Mouse (Mus musculus): ENCODE data around the gene Pik3c2b. TPM values are rescaled to one million over a fixed set of nuclear protein-coding genes. Genes with fewer than 3 reads are reported as not detected.

Pik3c2b gene
- 6.3 and 9.1 TPM in 2 replicates for polyA plus RNA-seq (2014; fragmentation: Nextera tagmentation; extraction: Ambion mirVana)

GRCm38 (mm10) chr1:133045011-133045860, at the start of gene Pik3c2b:
Gene Pik3c2b (plus strand): TSS chr1:133045667.
- H3K9me3 ChIP-seq (ENCODE audit: control insufficient read depth, low read length) = no peaks in the 10 kb centered on the region
- no peaks in the 10 kb centered on the region for H3K36me3 ChIP-seq (ENCODE audit: control insufficient read depth, insufficient read depth, low read length)
- peak within 1 kb of the TSS; percentile 86 for H3K4me3 ChIP-seq (ENCODE audit: low read length)
- peak within 1 kb of the TSS; percentile 63; the same call in 1 of the 2 replicates for H3K27ac ChIP-seq (ENCODE audit: low read depth, low read length)
- no peak for ATAC-seq (ENCODE audit: low FRiP score, low TSS enrichment)
- peaks cover 13% of the 10 kb centered on the region; the same call in 1 of the 2 replicates for H3K4me1 ChIP-seq (ENCODE audit: control insufficient read depth, insufficient read depth, low read length)
- WGBS = 3% methylated on average over 15 of the region's 15 CpGs
- peak within 1 kb of the TSS; percentile 97 for H3K4me2 ChIP-seq (replicated peaks; ENCODE audit: low read depth, low read length)
- H3K9ac ChIP-seq (ENCODE audit: low read depth, low read length) = peak within 1 kb of the TSS; percentile 85
- H3K27me3 ChIP-seq (ENCODE audit: control insufficient read depth, insufficient read depth, low read length) = 0 out of 2 replicates have a peak, but pooled peaks cover 3% of the 10 kb centered on the region

- Histone ChIP-seq H3K4me2 (replicated peaks; ENCODE audit: low read depth, low read length) (no peak overlapping the region), H3K27me3 (ENCODE audit: control insufficient read depth, insufficient read depth, low read length) (no peaks in the 10 kb centered on the region), H3K36me3 (ENCODE audit: control insufficient read depth, insufficient read depth, low read length) (peaks cover 84% of the 10 kb centered on the region), H3K9ac (ENCODE audit: low read depth, low read length) (no peak overlapping the region), H3K4me3 (ENCODE audit: low read length) (no peak overlapping the region), H3K9me3 (ENCODE audit: control insufficient read depth, low read length) (no peaks in the 10 kb centered on the region), H3K4me1 (ENCODE audit: control insufficient read depth, insufficient read depth, low read length) (no peaks in the 10 kb centered on the region), H3K27ac (ENCODE audit: low read depth, low read length) (no peak overlapping the region)
- no peak for ATAC-seq (ENCODE audit: low FRiP score, low TSS enrichment)
- 94% methylated on average over 6 of the region's 6 CpGs for WGBS
These were observed 45.1 kb upstream of the Pik3c2b start for GRCm38 (mm10) chr1:133000347-133000746.

GRCm38 (mm10) chr1:133006571-133006970, 38.9 kb upstream of the Pik3c2b start:
- 76% methylated on average over 3 of the region's 3 CpGs for WGBS
- H3K4me2 ChIP-seq (replicated peaks; ENCODE audit: low read depth, low read length) = no peak overlapping the region
- H3K27me3 ChIP-seq (ENCODE audit: control insufficient read depth, insufficient read depth, low read length) = no peaks in the 10 kb centered on the region
- peaks cover 65% of the 10 kb centered on the region for H3K36me3 ChIP-seq (ENCODE audit: control insufficient read depth, insufficient read depth, low read length)
- H3K27ac ChIP-seq (ENCODE audit: low read depth, low read length) = no peak overlapping the region
- no peaks in the 10 kb centered on the region for H3K4me1 ChIP-seq (ENCODE audit: control insufficient read depth, insufficient read depth, low read length)
- ATAC-seq (ENCODE audit: low FRiP score, low TSS enrichment) = no peak
- H3K9ac ChIP-seq (ENCODE audit: low read depth, low read length) = no peak overlapping the region
- H3K9me3 ChIP-seq (ENCODE audit: control insufficient read depth, low read length) = no peaks in the 10 kb centered on the region
- no peak overlapping the region for H3K4me3 ChIP-seq (ENCODE audit: low read length)

GRCm38 (mm10) chr1:133011955-133012841, 33.3 kb upstream of the Pik3c2b start:
- Histone ChIP-seq H3K4me2 (replicated peaks; ENCODE audit: low read depth, low read length) (no peak overlapping the region), H3K9me3 (ENCODE audit: control insufficient read depth, low read length) (no peaks in the 10 kb centered on the region)

GRCm38 (mm10) chr1:133013331-133013730, 32.1 kb upstream of the Pik3c2b start:
- ATAC-seq (ENCODE audit: low FRiP score, low TSS enrichment) = no peak
- Histone ChIP-seq H3K36me3 (ENCODE audit: control insufficient read depth, insufficient read depth, low read length) (peaks cover 61% of the 10 kb centered on the region), H3K27me3 (ENCODE audit: control insufficient read depth, insufficient read depth, low read length) (no peaks in the 10 kb centered on the region)

More at GRCm38 (mm10) chr1:133011955-133012841, 33.3 kb upstream of the Pik3c2b start:
- Histone ChIP-seq H3K27ac (ENCODE audit: low read depth, low read length) (no peak overlapping the region), H3K4me1 (ENCODE audit: control insufficient read depth, insufficient read depth, low read length) (no peaks in the 10 kb centered on the region), H3K27me3 (ENCODE audit: control insufficient read depth, insufficient read depth, low read length) (no peaks in the 10 kb centered on the region), H3K36me3 (ENCODE audit: control insufficient read depth, insufficient read depth, low read length) (peaks cover 59% of the 10 kb centered on the region), H3K9ac (ENCODE audit: low read depth, low read length) (no peak overlapping the region), H3K4me3 (ENCODE audit: low read length) (no peak overlapping the region)
- ATAC-seq (ENCODE audit: low FRiP score, low TSS enrichment) = no peak
- WGBS = 82% methylated on average over 12 of the region's 13 CpGs

GRCm38 (mm10) chr1:133014196-133014595, 31.3 kb upstream of the Pik3c2b start:
- H3K9ac ChIP-seq (ENCODE audit: low read depth, low read length) = no peak overlapping the region
- WGBS = 97% methylated on average over 1 of the region's 1 CpGs
- no peak overlapping the region for H3K4me3 ChIP-seq (ENCODE audit: low read length)
- H3K9me3 ChIP-seq (ENCODE audit: control insufficient read depth, low read length) = no peaks in the 10 kb centered on the region
- H3K36me3 ChIP-seq (ENCODE audit: control insufficient read depth, insufficient read depth, low read length) = peaks cover 60% of the 10 kb centered on the region
- no peak overlapping the region for H3K4me2 ChIP-seq (replicated peaks; ENCODE audit: low read depth, low read length)
- H3K4me1 ChIP-seq (ENCODE audit: control insufficient read depth, insufficient read depth, low read length) = no peaks in the 10 kb centered on the region
- ATAC-seq (ENCODE audit: low FRiP score, low TSS enrichment) = no peak
- H3K27me3 ChIP-seq (ENCODE audit: control insufficient read depth, insufficient read depth, low read length) = no peaks in the 10 kb centered on the region
- H3K27ac ChIP-seq (ENCODE audit: low read depth, low read length) = no peak overlapping the region

More at GRCm38 (mm10) chr1:133013331-133013730, 32.1 kb upstream of the Pik3c2b start:
- Histone ChIP-seq H3K4me2 (replicated peaks; ENCODE audit: low read depth, low read length) (no peak overlapping the region), H3K27ac (ENCODE audit: low read depth, low read length) (no peak overlapping the region), H3K4me3 (ENCODE audit: low read length) (no peak overlapping the region), H3K9me3 (ENCODE audit: control insufficient read depth, low read length) (no peaks in the 10 kb centered on the region), H3K4me1 (ENCODE audit: control insufficient read depth, insufficient read depth, low read length) (no peaks in the 10 kb centered on the region), H3K9ac (ENCODE audit: low read depth, low read length) (no peak overlapping the region)

GRCm38 (mm10) chr1:133016775-133017428, 28.6 kb upstream of the Pik3c2b start:
- no peaks in the 10 kb centered on the region for H3K27me3 ChIP-seq (ENCODE audit: control insufficient read depth, insufficient read depth, low read length)
- H3K4me1 ChIP-seq (ENCODE audit: control insufficient read depth, insufficient read depth, low read length) = no peaks in the 10 kb centered on the region
- no peak for ATAC-seq (ENCODE audit: low FRiP score, low TSS enrichment)
- H3K4me3 ChIP-seq (ENCODE audit: low read length) = no peak overlapping the region
- no peak overlapping the region for H3K9ac ChIP-seq (ENCODE audit: low read depth, low read length)
- peaks cover 44% of the 10 kb centered on the region for H3K36me3 ChIP-seq (ENCODE audit: control insufficient read depth, insufficient read depth, low read length)
- H3K27ac ChIP-seq (ENCODE audit: low read depth, low read length) = no peak overlapping the region
- 89% methylated on average over 9 of the region's 9 CpGs for WGBS
- H3K9me3 ChIP-seq (ENCODE audit: control insufficient read depth, low read length) = no peaks in the 10 kb centered on the region
- H3K4me2 ChIP-seq (replicated peaks; ENCODE audit: low read depth, low read length) = no peak overlapping the region

GRCm38 (mm10) chr1:133018580-133018979, 26.9 kb upstream of the Pik3c2b start:
- no peak overlapping the region for H3K9ac ChIP-seq (ENCODE audit: low read depth, low read length)
- ATAC-seq (ENCODE audit: low FRiP score, low TSS enrichment) = no peak
- H3K4me3 ChIP-seq (ENCODE audit: low read length) = no peak overlapping the region
- H3K36me3 ChIP-seq (ENCODE audit: control insufficient read depth, insufficient read depth, low read length) = peaks cover 33% of the 10 kb centered on the region
- no peaks in the 10 kb centered on the region for H3K9me3 ChIP-seq (ENCODE audit: control insufficient read depth, low read length)
- no peaks in the 10 kb centered on the region for H3K4me1 ChIP-seq (ENCODE audit: control insufficient read depth, insufficient read depth, low read length)
- WGBS = 89% methylated on average over 2 of the region's 2 CpGs
- no peak overlapping the region for H3K27ac ChIP-seq (ENCODE audit: low read depth, low read length)
- no peaks in the 10 kb centered on the region for H3K27me3 ChIP-seq (ENCODE audit: control insufficient read depth, insufficient read depth, low read length)
- no peak overlapping the region for H3K4me2 ChIP-seq (replicated peaks; ENCODE audit: low read depth, low read length)

Measured in kidney, embryonic 14.5 days (tissue).